Mouse (Mus musculus) kidney, postnatal 10 days (tissue): ENCODE results near the gene Prps2.
"Not testable (repeated sequence)": the region's sequence is repeated elsewhere in the genome, so short reads cannot be mapped to it uniquely, and the experiment has no call there.

Experiments
- DNase-seq: peaks from one replicate; pipeline ENCODE4 v3.0.0; 2021; ENCODE audit warnings: mixed read lengths

Gene Prps2

DNA sequence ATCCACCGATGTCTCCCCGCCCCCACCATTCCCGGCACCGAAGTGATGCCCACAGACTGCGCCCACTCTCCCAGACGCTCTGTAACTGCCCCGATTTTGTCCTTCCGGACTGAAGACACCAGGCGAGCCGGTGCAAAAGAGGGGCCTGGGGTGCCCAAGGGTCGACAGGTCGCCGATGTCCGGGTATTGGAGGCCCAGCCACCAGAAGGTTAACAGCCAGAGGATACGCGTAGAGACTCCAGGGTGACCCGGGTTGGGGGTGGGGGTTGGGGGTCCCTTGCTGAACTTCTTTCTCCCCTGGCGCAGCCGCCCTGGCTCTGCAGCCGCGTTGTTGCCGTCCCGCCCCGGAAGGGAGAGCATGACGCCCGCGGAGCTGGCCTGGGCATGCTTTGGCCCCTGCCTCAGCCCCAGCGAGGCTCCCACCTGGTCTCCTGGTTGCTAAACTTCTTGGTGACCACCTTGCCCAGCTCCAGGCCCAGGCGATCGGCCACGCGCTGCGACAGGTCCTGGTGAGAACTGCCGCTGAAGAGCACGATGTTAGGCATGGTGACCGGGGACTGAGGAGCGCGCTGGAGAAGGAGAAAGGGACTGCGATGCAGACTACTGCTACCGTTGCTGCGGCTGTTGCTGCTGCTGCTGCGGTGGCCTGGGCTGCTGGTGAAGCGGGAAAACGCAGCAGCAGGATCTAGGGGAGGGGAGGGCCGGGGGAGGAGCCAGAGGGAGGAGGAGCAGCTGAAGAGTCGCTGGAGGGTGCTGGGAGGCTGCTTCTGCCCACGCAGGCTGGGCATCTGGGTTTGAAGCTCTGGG, at the start of gene Prps2:
Gene Prps2, minus strand, starts transcription at position 703 of the 807 bp plus-strand sequence.
- peak; percentile 67 for DNase-seq

DNA sequence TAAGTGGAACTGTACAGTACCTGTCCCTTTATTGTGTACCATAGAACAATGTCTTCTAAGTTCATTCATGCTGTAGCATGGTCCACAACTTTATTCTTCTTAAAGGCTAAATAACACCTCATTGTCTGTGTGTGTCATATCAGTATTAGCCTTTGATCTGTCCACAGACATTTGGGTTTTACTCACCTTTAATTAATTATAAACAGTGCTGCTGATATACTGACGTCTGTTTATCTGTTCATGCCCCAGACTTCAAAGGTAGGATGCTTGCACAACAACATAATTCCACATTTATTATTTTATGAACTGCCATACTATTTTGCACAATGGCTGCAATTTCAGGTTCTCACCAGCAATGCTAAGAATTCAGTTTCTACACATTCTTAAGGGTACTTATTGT, 35.1 kb upstream of the Prps2 start:
- no peak for DNase-seq

DNA sequence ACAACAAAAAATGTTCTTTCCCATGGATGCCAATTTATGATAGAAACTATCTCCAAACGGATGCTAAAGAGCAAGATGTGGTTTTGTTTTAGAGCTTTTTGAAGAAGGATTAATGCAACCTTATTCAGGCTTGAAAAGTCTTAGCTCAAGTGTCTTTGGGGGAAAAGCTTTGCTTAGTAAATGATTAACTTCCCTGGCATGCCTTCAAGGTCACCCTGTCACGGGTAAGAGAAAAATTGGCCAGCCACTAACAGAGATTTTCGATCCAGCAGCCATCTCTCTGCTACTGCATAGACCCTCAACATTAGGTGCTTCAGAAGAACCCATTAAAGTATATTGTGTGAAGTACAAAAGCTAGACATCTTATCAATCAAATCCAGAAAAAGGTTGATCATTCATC, 12.4 kb upstream of the Prps2 start:
- peak; percentile 10 for DNase-seq

- no peak for DNase-seq
Observed at GRCm38 (mm10) chrX:167386647-167387046, 4.1 kb upstream of the Prps2 start.

DNA sequence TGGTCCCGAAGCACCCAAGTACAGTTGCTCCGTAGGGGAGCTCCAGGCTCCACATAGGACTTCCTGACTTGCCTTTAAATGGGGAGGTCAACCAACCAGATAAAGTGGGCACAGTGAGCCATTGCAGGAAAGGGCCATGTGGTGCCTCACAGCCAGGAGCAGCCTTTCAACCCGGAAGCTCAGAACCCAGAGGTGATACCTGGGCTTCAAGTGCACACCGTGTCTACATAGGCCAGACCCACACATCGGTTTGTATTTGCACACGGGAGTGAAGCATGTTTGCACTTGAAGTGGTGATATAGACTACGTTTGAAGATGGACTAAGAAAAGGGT, 271 bp upstream of the Prps2 start:
- DNase-seq: no peak

GRCm38 (mm10) chrX:167381583-167382046, 934 bp downstream of the Prps2 start:
- DNase-seq: peak; percentile 28

DNA sequence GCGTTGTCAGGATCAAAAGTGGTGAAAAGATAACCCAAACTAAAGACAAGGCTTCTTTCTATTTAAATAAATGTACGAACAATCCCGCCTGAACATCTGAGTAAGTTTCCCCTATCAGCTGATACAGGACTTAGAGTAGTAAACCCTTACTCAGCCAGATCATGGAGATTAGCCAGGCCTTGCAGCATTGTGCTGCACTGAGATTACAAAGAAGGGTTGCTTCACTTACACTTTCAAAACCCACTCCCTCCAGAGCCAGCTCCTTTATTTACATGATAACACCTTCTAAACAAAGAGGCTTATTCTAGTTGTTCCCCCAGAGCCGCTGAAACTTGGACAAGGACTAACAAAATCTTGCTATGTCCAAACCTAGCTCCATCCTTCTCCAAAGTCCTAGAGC, 2.5 kb downstream of the Prps2 start:
- DNase-seq: no peak

GRCm38 (mm10) chrX:167361231-167361630, 21.3 kb downstream of the Prps2 start:
- not testable (repeated sequence) for DNase-seq

- DNase-seq: no peak
Observed at GRCm38 (mm10) chrX:167359704-167360103, 22.8 kb downstream of the Prps2 start.

DNA sequence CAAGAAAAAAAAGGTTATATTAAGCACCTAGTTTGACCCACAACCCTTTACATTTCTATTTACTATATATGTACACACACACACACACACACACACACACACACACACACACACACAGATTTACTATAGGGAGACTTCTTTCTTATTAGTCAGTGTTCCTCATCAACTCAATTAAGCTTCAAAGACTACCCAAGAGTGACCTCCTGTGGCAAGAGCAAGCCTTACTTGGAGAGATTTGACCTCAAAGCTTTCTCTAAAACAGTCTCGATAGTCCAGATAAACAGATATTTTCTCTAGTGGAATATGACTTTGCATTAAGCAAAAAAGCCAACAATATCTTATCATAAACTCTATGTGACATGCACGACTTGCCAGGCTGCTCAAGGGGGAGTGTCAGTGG, 25.1 kb downstream of the Prps2 start:
- peak; percentile 27 for DNase-seq

- DNase-seq: no peak
Observed at GRCm38 (mm10) chrX:167355965-167356364, 26.6 kb downstream of the Prps2 start.

- no peak for DNase-seq
Observed at GRCm38 (mm10) chrX:167353617-167354016, 28.9 kb downstream of the Prps2 start.

GRCm38 (mm10) chrX:167346440-167346839, 36.1 kb downstream of the Prps2 start:
- DNase-seq: no peak

GRCm38 (mm10) chrX:167344356-167344755, 38.2 kb downstream of the Prps2 start:
- DNase-seq: peak; percentile 42

DNA sequence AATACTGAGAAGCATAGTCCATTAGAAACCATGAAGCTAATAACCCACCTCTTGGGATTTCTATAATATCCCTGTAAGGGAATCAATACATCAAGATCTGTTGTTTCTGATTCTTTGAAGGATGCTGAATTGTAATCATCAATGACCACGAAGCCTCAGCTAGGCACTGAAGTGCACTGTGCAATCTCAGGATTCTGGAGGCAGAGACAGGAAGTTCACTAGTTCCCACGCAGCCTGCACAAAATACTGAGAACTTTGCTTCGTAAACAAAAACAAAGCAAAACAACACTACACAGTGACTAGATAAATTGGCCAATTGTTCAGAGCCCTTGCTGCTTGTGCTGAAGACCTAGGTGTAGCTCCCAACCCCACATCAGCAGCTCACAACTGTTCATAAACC, 40.7 kb downstream of the Prps2 start:
- no peak for DNase-seq

- no peak for DNase-seq
Observed at GRCm38 (mm10) chrX:167340190-167340589, 42.4 kb downstream of the Prps2 start.

GRCm38 (mm10) chrX:167337990-167338389, 44.6 kb downstream of the Prps2 start:
- DNase-seq: no peak

DNA sequence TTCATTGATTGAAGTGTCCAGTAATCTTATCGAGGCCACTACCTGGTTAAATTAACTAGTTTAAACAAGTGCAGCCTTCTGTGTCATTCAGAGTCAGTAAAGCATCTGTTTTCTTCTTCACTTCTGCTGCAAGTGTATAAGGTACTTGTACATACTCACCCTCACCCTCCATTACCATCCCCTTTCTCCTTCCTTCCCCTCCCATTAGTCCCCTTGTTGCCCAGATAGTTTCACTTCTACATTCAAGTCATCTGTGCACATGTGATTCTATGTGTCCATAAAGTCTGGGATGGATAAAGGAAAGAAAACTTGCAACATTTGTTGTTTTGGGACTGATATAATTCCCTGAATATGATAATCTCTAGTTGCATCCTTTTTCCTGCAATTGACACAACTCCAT, 48.0 kb downstream of the Prps2 start:
- no peak for DNase-seq

DNA sequence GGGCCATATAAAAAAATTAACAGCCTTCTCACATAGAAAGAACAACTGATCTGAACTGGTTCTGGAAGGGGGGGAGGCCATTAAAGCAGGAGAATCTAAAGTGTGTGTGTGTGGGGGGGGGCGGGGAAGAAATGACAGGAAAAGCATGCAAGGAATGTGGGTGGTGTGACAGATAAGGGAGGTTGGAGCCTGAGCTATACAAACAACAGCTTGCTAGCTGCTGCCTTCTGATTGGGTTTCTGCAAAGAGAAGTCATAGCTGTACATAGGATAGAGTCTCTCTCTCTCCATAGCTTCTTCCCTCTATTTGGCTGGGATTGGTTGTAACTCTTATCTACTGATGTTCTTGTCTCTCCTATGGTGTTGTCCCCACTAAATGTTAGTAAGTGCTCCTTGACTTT, 49.9 kb downstream of the Prps2 start:
- peak; percentile 5 for DNase-seq

GRCm38 (mm10) chrX:167330993-167331392, 51.6 kb downstream of the Prps2 start:
- DNase-seq: no peak

DNA sequence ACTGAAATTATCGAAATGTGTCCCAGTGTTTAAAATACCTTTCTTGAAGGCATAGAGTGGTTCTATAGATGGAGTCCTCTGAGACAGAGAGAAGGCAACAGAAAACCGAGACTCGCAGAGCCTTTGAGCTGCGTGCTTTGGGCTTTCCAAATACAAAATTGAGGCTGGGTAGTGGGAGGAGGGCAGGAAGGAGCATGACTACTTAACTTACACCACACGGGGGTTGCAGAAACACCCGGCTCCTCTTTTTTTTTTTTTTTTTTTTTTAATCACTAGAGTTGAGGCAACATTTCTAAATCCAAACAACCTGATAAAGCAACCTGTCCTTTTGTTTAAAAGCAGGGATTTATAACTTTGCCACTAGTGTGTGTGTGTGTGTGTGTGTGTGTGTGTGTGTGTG, 52.1 kb downstream of the Prps2 start, which contains the start of gene Tlr7:
Gene Tlr7, minus strand, starts transcription at position 160 of the 400 bp plus-strand sequence.
- DNase-seq: no peak

DNA sequence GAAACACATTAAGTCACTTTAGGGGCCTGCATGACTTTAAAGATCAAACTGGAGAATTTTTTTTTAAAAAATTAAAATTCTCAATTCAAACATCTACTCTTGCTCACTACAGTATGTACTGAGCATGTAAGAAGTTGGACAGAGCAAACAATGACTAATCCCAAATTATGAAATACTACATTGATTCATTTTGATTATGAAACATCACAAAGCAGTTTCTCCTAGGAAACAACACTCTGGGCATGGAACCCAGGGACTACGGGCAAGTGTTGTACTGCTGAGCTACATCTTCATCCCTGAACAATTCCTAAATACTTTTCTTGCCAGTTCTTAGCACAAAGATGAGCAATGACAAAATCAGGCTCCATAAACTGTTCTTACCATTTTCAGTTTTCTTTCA, 52.9 kb downstream of the Prps2 start:
- no peak for DNase-seq

DNA sequence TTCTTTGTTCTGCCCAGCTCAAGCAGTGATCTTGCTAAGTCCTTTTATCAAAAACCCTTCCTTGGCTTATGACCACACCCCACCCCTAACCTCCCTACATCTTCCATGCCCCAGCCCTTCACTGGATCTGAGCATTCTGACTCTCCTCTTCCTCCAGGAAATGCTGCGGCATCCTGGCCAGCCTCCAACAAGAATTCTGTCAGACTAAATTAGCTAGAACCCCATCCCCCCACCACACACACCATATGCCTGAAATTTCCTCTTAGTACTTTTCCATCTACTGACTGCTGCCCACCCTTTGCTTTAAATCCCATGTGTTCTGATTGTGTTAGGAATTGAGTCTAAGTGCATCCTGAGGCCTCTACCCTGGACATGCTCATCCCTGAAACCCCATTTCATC, 53.5 kb downstream of the Prps2 start:
- peak; percentile 35 for DNase-seq

DNA sequence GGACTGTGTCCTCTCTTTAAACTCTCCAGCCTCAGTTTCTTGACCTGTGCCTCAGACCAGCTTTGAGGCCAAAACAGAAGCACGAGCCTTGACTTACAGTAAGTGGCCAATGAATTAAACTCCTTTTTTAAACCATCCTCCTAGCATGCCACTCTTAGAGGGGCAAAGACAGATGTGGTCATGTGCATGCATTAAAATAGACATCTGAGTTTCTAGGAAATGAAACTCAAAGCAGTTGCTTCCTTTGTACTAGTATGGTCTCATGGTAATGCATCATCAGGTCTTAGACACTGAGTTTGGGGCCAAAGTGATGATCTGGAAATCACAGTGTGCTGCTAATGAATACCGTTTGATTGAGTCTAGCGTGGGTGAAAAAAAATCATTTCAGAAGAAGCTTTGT, 54.0 kb downstream of the Prps2 start:
- no peak for DNase-seq

DNA sequence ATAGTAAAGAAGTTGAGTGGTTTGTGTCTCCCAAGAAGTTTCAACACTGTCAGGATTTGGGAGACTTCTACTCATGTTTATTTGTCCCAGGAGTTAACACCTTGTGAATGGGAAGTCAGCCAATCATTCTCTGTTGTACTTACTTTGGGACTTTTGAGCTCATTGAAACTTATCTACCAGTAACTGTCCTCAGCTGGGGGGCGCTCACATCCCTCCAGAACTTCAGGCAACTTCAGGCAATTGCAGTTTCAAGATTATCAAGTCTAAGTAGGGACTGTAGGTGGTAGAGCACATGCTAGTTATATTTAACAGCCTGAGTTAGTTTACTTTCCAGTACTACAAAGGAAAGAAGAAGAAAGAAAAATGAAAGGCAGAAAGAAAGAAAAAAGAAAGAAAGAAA, 58.8 kb downstream of the Prps2 start:
- no peak for DNase-seq
